Mouse (Mus musculus) cortical plate, adult 2 months (tissue): ENCODE data around the gene Zfp568. TPM values are rescaled to one million over a fixed set of nuclear protein-coding genes. Genes with fewer than 3 reads are reported as not detected.
"Not testable (repeated sequence)": the region's sequence is repeated elsewhere in the genome, so short reads cannot be mapped to it uniquely, and the experiment has no call there.

Experiments used
- H3K27ac ChIP-seq: fragments of 200-500 bp; 2 replicates; pipeline ENCODE4 v1.5.1; 2012; ENCODE audit warnings: low read length, control low read depth, inconsistent platforms; ENCODE audit not compliant: insufficient read depth
- H3K4me1 ChIP-seq: fragments of 200-500 bp; 2 replicates; pipeline ENCODE4 v1.6.1; 2011; ENCODE audit warnings: low read length; ENCODE audit not compliant: control insufficient read depth, insufficient read depth
- H3K4me3 ChIP-seq: fragments of 200-500 bp; 2 replicates; pipeline ENCODE4 v1.5.1; 2011; ENCODE audit warnings: mild to moderate bottlenecking, low read length, control low read depth; ENCODE audit not compliant: insufficient read depth
- CTCF ChIP-seq: fragments of 200-500 bp; IDR thresholded peaks from 2 replicates; pipeline ENCODE4 v1.5.1; 2011; ENCODE audit warnings: mild to moderate bottlenecking, control low read depth, low read length; ENCODE audit not compliant: insufficient read depth; ENCODE audit errors: extremely low read depth
- POLR2A ChIP-seq: fragments of 200-500 bp; IDR thresholded peaks from 2 replicates; pipeline ENCODE4 v1.6.1; 2011; ENCODE audit warnings: mild to moderate bottlenecking, low read length, control low read depth; ENCODE audit not compliant: insufficient read depth; ENCODE audit errors: extremely low read depth
- polyA plus RNA-seq: library from polyadenylated mRNA; depleted of rRNA; stranded (reverse); fragments of >200 nt; gene quantifications from 2 replicates; pipeline ENCODE4 v1.2.3, GENCODE M21; 2012

The Zfp568 gene
- polyA plus RNA-seq, 1 experiment, result 3.0 TPM

- Histone ChIP-seq H3K27ac (no peak overlapping the region), H3K4me3 (no peak overlapping the region), H3K4me1 (no peaks in the 10 kb centered on the region)
- no peak for TF ChIP-seq CTCF
- no peak for TF ChIP-seq POLR2A
These were observed 25.5 kb upstream of the Zfp568 start for GRCm38 (mm10) chr7:29958125-29958724.

GRCm38 (mm10) chr7:29959004-29959403 is 24.8 kb upstream of the Zfp568 start:
- Histone ChIP-seq H3K4me3 (no peak overlapping the region), H3K27ac (no peak overlapping the region)
- TF ChIP-seq POLR2A (no peak), CTCF (no peak)

GRCm38 (mm10) chr7:29965115-29965810 is 18.5 kb upstream of the Zfp568 start:
- H3K4me1 ChIP-seq, H3K27ac ChIP-seq, H3K4me3 ChIP-seq: not testable (repeated sequence)

More at GRCm38 (mm10) chr7:29959004-29959403, 24.8 kb upstream of the Zfp568 start:
- H3K4me1 ChIP-seq, result no peaks in the 10 kb centered on the region

GRCm38 (mm10) chr7:29970686-29971085 is 13.1 kb upstream of the Zfp568 start:
- no peak overlapping the region for H3K4me3 ChIP-seq
- H3K4me1 ChIP-seq, result no peaks in the 10 kb centered on the region
- TF ChIP-seq POLR2A, result no peak
- TF ChIP-seq CTCF, result no peak
- no peak overlapping the region for H3K27ac ChIP-seq

- Histone ChIP-seq H3K4me3 (no peak overlapping the region), H3K4me1 (peaks cover 3% of the 10 kb centered on the region; the same call in 1 of the 2 replicates)
- no peak for TF ChIP-seq POLR2A
- TF ChIP-seq CTCF, result no peak
These were observed 3.0 kb upstream of the Zfp568 start for GRCm38 (mm10) chr7:29980761-29981160.

GRCm38 (mm10) chr7:29981455-29981854 is 2.3 kb upstream of the Zfp568 start:
- peaks cover 3% of the 10 kb centered on the region; the same call in 1 of the 2 replicates for H3K4me1 ChIP-seq
- no peak overlapping the region for H3K4me3 ChIP-seq
- TF ChIP-seq POLR2A (no peak), CTCF (no peak)
- H3K27ac ChIP-seq, result no peak overlapping the region

More at GRCm38 (mm10) chr7:29980761-29981160, 3.0 kb upstream of the Zfp568 start:
- H3K27ac ChIP-seq, result no peak overlapping the region

- Histone ChIP-seq H3K27ac (no peak overlapping the region), H3K4me1 (peaks cover 3% of the 10 kb centered on the region; the same call in 1 of the 2 replicates), H3K4me3 (no peak overlapping the region)
- TF ChIP-seq POLR2A, result no peak
- no peak for TF ChIP-seq CTCF
These were observed 1.9 kb upstream of the Zfp568 start for GRCm38 (mm10) chr7:29981860-29982259.

- no peak overlapping the region for H3K4me3 ChIP-seq
- TF ChIP-seq POLR2A (no peak), CTCF (no peak)
- peaks cover 3% of the 10 kb centered on the region; the same call in 1 of the 2 replicates for H3K4me1 ChIP-seq
- no peak overlapping the region for H3K27ac ChIP-seq
These were observed 1.4 kb upstream of the Zfp568 start for GRCm38 (mm10) chr7:29982341-29982740.

- TF ChIP-seq POLR2A (no peak), CTCF (no peak)
- H3K4me3 ChIP-seq, result peak overlapping the region; percentile 69
- peak overlapping the region; percentile 20; the same call in 1 of the 2 replicates for H3K27ac ChIP-seq
- peaks cover 3% of the 10 kb centered on the region; the same call in 1 of the 2 replicates for H3K4me1 ChIP-seq
These were observed 824 bp upstream of the Zfp568 start for GRCm38 (mm10) chr7:29982931-29983330.

- no peak for TF ChIP-seq POLR2A
- TF ChIP-seq CTCF, result no peak
- peak overlapping the region; percentile 69 for H3K4me3 ChIP-seq
- H3K27ac ChIP-seq, result peak overlapping the region; percentile 20; the same call in 1 of the 2 replicates
- H3K4me1 ChIP-seq, result peaks cover 3% of the 10 kb centered on the region; the same call in 1 of the 2 replicates
These were observed 440 bp upstream of the Zfp568 start for GRCm38 (mm10) chr7:29983340-29983689.
